Mouse (Mus musculus) bone marrow, adult 2 months (tissue): ENCODE measurements around the gene Fcrl1. TPM values are rescaled to one million over a fixed set of nuclear protein-coding genes. Genes with fewer than 3 reads are reported as not detected.

Experiments
- H3K27ac ChIP-seq: fragments of 200-500 bp; 2 replicates; pipeline ENCODE4 v1.5.1; 2012; ENCODE audit warnings: low read depth, mild to moderate bottlenecking, control low read depth, inconsistent platforms, low read length; ENCODE audit not compliant: control insufficient read depth, poor library complexity, insufficient read depth
- H3K4me1 ChIP-seq: fragments of 200-500 bp; 2 replicates; pipeline ENCODE4 v1.6.1; 2011; ENCODE audit warnings: low read length; ENCODE audit not compliant: control insufficient read depth, insufficient read depth
- H3K4me3 ChIP-seq: fragments of 200-500 bp; replicated peaks from 2 replicates; pipeline ENCODE3; 2011; ENCODE audit warnings: mild to moderate bottlenecking, low read depth, low read length, control low read depth; ENCODE audit not compliant: control insufficient read depth
- CTCF ChIP-seq: fragments of 200-500 bp; IDR thresholded peaks from 2 replicates; pipeline ENCODE4 v1.5.1; 2011; ENCODE audit warnings: low read length, control low read depth; ENCODE audit not compliant: control insufficient read depth, insufficient read depth
- POLR2A ChIP-seq: fragments of 200-500 bp; IDR thresholded peaks from 2 replicates; pipeline ENCODE4 v1.6.1; 2011; ENCODE audit warnings: low read depth, mild to moderate bottlenecking, control low read depth, low read length, borderline replicate concordance; ENCODE audit not compliant: control insufficient read depth
- WGBS: fragments of 180-500 bp; shearing (Covaris S2); methylation state at CpG from one replicate; pipeline ENCODE4 v1.1.7; 2018; 5-methylcytosine and 5-hydroxymethylcytosine counted together
- polyA plus RNA-seq: library from polyadenylated mRNA; stranded (reverse); fragments of >200 nt; gene quantifications from 2 replicates; pipeline ENCODE4 v1.2.4, GENCODE M21; 2011; ENCODE audit warnings: low replicate concordance; ENCODE audit not compliant: missing spikeins, insufficient read depth, insufficient read length

Gene Fcrl1
- polyA plus RNA-seq, 1 experiment = 14.9 TPM

- no peak overlapping the region for H3K4me3 ChIP-seq
- 73% methylated on average over 6 of the region's 6 CpGs for WGBS
- no peaks in the 10 kb centered on the region for H3K4me1 ChIP-seq
- TF ChIP-seq CTCF (no peak), POLR2A (no peak)
- no peak overlapping the region for H3K27ac ChIP-seq
Measured at GRCm38 (mm10) chr3:87443968-87444367, 67.8 kb downstream of the Fcrl1 start.

Other genes with a start within 250 kb of the Fcrl1 start
- 1.1 and 1.7 TPM in 2 replicates for gene Kirrel, start 201.6 kb upstream of the Fcrl1 start, polyA plus RNA-seq
- gene Fcrls, start 112.6 kb upstream of the Fcrl1 start, polyA plus RNA-seq = not detected in 2 replicates
- 18.0 and 19.2 TPM in 2 replicates for gene Cd5l, start 18.5 kb upstream of the Fcrl1 start, polyA plus RNA-seq
- gene Fcrl5, start 59.4 kb downstream of the Fcrl1 start, polyA plus RNA-seq = not detected in 2 replicates
- gene Etv3, start 149.0 kb downstream of the Fcrl1 start, polyA plus RNA-seq = 4.2 and 6.1 TPM in 2 replicates
- 3.4 and 4.5 TPM in 2 replicates for gene Arhgef11, start 241.2 kb downstream of the Fcrl1 start, polyA plus RNA-seq